Mouse (Mus musculus): ENCODE measurements at regions not wholly inside any gene's neighbourhood (a gene's known extent, or its start where the extent isn't known, plus 50 kb on each side); places are given as distances from the start of the nearest gene placed in this dataset.

GRCm38 (mm10) chr1:75866556-75866955, 320.5 kb downstream of the Slc4a3 start:
- no peaks in the 10 kb centered on the region for H3K36me3 ChIP-seq (replicated peaks; ENCODE audit: insufficient read depth, low read length)
- no peak overlapping the region for H3K4me3 ChIP-seq (ENCODE audit: low read depth, low read length)
- no peak overlapping the region for H3K4me2 ChIP-seq (ENCODE audit: low read depth, low read length)
- no peaks in the 10 kb centered on the region for H3K27me3 ChIP-seq (ENCODE audit: insufficient read depth, low read length)
- no peaks in the 10 kb centered on the region for H3K9me3 ChIP-seq (ENCODE audit: low read length)
- TF ChIP-seq CTCF (IDR thresholded peaks at IDR 0.05; ENCODE audit: low read depth) (no peak), EP300 (IDR thresholded peaks at IDR 0.05; ENCODE audit: low read depth) (no peak)
- H3K4me1 ChIP-seq (ENCODE audit: insufficient read depth): no peaks in the 10 kb centered on the region
- ATAC-seq (no peak), DNase-seq (no peak)
- 79% methylated on average over 6 of the region's 6 CpGs for WGBS (ENCODE audit: insufficient replicate concordance)
- H3K27ac ChIP-seq (ENCODE audit: low read depth): no peak overlapping the region
- no peak overlapping the region for H3K9ac ChIP-seq (replicated peaks)

GRCm38 (mm10) chr1:75869414-75869813, 323.3 kb downstream of the Slc4a3 start:
- Histone ChIP-seq H3K9ac (replicated peaks) (no peak overlapping the region), H3K27me3 (ENCODE audit: insufficient read depth, low read length) (no peaks in the 10 kb centered on the region), H3K27ac (ENCODE audit: low read depth) (no peak overlapping the region), H3K4me3 (ENCODE audit: low read depth, low read length) (no peak overlapping the region), H3K9me3 (ENCODE audit: low read length) (no peaks in the 10 kb centered on the region), H3K4me1 (ENCODE audit: insufficient read depth) (no peaks in the 10 kb centered on the region), H3K4me2 (ENCODE audit: low read depth, low read length) (no peak overlapping the region), H3K36me3 (replicated peaks; ENCODE audit: insufficient read depth, low read length) (no peaks in the 10 kb centered on the region)
- ATAC-seq: no peak
- 74% methylated on average over 2 of the region's 2 CpGs for WGBS (ENCODE audit: insufficient replicate concordance)
- no peak for TF ChIP-seq EP300 (IDR thresholded peaks at IDR 0.05; ENCODE audit: low read depth)
- no peak for TF ChIP-seq CTCF (IDR thresholded peaks at IDR 0.05; ENCODE audit: low read depth)
- no peak for DNase-seq

DNA sequence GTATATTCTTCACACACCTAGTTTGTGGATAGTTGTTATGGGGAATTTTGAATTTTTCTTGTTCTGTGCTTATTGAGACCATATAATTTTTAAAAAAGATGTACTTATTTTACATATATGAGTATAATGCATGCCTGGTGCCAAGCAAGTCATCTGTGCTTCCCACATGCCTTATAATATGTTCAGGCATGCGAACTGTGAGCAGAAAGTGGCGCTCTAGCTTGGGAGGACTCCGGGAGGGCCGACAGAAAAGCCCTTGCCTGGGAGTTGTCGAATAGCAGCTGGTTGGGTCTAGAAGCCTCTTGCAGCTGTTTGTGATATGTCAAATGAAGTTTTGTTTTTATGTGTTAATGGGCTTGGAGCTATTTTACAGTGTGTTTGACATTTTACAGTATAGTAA, 323.8 kb downstream of the Slc4a3 start:
- H3K4me3 ChIP-seq (ENCODE audit: low read depth, low read length): no peak overlapping the region

DNA sequence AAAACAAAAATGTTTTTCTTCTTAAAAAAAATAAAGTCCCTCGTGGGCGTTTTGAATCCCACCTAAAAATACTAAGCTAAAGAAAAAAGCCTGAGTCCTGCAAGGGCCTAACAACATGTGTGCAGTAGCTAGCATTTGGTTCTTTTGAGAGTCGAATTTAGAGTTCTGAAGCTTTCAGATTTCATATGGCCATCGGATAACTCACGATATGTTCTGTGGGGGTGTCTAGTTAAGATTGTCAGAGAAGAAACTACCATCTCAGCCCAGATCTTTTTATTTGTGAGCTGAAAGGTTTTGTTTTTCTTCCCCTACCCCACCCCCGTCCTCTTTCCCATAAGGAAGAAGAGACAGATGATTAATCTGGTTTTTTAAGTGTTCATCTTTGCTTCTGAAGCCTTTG, 327.8 kb downstream of the Slc4a3 start:
- no peak overlapping the region for H3K27ac ChIP-seq (ENCODE audit: low read depth)
- 77% methylated on average over 6 of the region's 6 CpGs for WGBS (ENCODE audit: insufficient replicate concordance)
- no peak overlapping the region for H3K4me2 ChIP-seq (ENCODE audit: low read depth, low read length)
- H3K4me1 ChIP-seq (ENCODE audit: insufficient read depth): no peaks in the 10 kb centered on the region
- TF ChIP-seq EP300 (IDR thresholded peaks at IDR 0.05; ENCODE audit: low read depth): no peak
- TF ChIP-seq CTCF (IDR thresholded peaks at IDR 0.05; ENCODE audit: low read depth): no peak
- no peaks in the 10 kb centered on the region for H3K9me3 ChIP-seq (ENCODE audit: low read length)
- DNase-seq (no peak), ATAC-seq (no peak)
- no peak overlapping the region for H3K4me3 ChIP-seq (ENCODE audit: low read depth, low read length)
- no peaks in the 10 kb centered on the region for H3K27me3 ChIP-seq (ENCODE audit: insufficient read depth, low read length)
- H3K9ac ChIP-seq (replicated peaks): no peak overlapping the region
- no peaks in the 10 kb centered on the region for H3K36me3 ChIP-seq (replicated peaks; ENCODE audit: insufficient read depth, low read length)

More for the DNA sequence above, 323.8 kb downstream of the Slc4a3 start:
- Histone ChIP-seq H3K4me1 (ENCODE audit: insufficient read depth) (no peaks in the 10 kb centered on the region), H3K36me3 (replicated peaks; ENCODE audit: insufficient read depth, low read length) (no peaks in the 10 kb centered on the region), H3K9ac (replicated peaks) (no peak overlapping the region), H3K27me3 (ENCODE audit: insufficient read depth, low read length) (no peaks in the 10 kb centered on the region), H3K27ac (ENCODE audit: low read depth) (no peak overlapping the region), H3K4me2 (ENCODE audit: low read depth, low read length) (no peak overlapping the region), H3K9me3 (ENCODE audit: low read length) (no peaks in the 10 kb centered on the region)
- ATAC-seq (no peak), DNase-seq (no peak)
- no peak for TF ChIP-seq EP300 (IDR thresholded peaks at IDR 0.05; ENCODE audit: low read depth)
- WGBS (ENCODE audit: insufficient replicate concordance): 78% methylated on average over 5 of the region's 5 CpGs

DNA sequence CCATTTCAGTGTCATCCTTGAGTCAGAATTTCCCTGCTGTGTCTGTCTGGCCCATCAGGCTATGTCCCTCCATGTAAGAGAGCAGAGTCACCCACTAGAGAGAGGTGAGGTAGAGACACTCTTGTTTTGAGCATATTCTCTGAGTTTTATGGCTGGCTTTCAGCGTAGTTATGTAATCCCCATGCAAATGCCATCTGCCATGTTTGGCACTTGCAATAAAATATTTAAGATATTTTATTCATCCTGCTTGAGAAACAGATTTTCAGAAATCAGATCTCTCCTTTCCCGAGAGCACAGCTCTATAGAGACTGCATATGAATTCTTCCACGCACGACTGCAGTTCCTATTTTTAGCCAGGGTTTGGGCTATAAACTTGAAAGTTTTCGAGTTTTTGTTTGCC, 331.1 kb downstream of the Slc4a3 start:
- no peak overlapping the region for H3K27ac ChIP-seq (ENCODE audit: low read depth)
- no peak for DNase-seq
- no peaks in the 10 kb centered on the region for H3K9me3 ChIP-seq (ENCODE audit: low read length)
- no peaks in the 10 kb centered on the region for H3K27me3 ChIP-seq (ENCODE audit: insufficient read depth, low read length)
- H3K36me3 ChIP-seq (replicated peaks; ENCODE audit: insufficient read depth, low read length): no peaks in the 10 kb centered on the region
- H3K4me3 ChIP-seq (ENCODE audit: low read depth, low read length): no peak overlapping the region
- ATAC-seq: no peak
- H3K4me1 ChIP-seq (ENCODE audit: insufficient read depth): no peaks in the 10 kb centered on the region
- no peak overlapping the region for H3K9ac ChIP-seq (replicated peaks)
- no peak overlapping the region for H3K4me2 ChIP-seq (ENCODE audit: low read depth, low read length)
- TF ChIP-seq CTCF (IDR thresholded peaks at IDR 0.05; ENCODE audit: low read depth) (no peak), EP300 (IDR thresholded peaks at IDR 0.05; ENCODE audit: low read depth) (no peak)
- WGBS (ENCODE audit: insufficient replicate concordance): 67% methylated on average over 5 of the region's 5 CpGs

DNA sequence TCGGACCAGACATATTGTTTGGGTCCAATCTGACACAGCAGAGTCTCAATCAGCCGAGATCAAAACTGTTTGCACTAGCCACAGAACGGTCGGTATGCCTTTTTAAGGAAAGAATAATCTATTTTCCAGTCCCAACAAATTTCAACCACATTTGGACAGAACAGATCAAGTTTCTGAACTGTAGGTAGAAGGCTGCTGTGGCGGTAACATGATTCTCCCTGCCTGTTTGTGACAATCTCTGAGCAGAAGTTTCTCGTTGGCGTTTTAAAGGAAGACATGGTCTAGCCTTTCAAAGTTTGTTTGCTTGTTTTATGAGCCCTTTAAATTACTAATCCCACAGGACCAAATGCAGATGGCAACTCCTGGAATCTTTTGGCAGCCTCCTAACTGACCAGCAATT, 339.6 kb downstream of the Slc4a3 start:
- TF ChIP-seq EP300 (IDR thresholded peaks at IDR 0.05; ENCODE audit: low read depth) (no peak), CTCF (IDR thresholded peaks at IDR 0.05; ENCODE audit: low read depth) (no peak)
- WGBS (ENCODE audit: insufficient replicate concordance): 22% methylated on average over 7 of the region's 7 CpGs

More for the DNA sequence above, 339.6 kb downstream of the Slc4a3 start:
- H3K4me3 ChIP-seq (ENCODE audit: low read depth, low read length): no peak overlapping the region
- H3K4me2 ChIP-seq (ENCODE audit: low read depth, low read length): no peak overlapping the region
- no peak overlapping the region for H3K27ac ChIP-seq (ENCODE audit: low read depth)
- H3K9ac ChIP-seq (replicated peaks): no peak overlapping the region
- ATAC-seq: no peak
- H3K27me3 ChIP-seq (ENCODE audit: insufficient read depth, low read length): no peaks in the 10 kb centered on the region
- no peaks in the 10 kb centered on the region for H3K9me3 ChIP-seq (ENCODE audit: low read length)
- DNase-seq: no peak
- H3K36me3 ChIP-seq (replicated peaks; ENCODE audit: insufficient read depth, low read length): no peaks in the 10 kb centered on the region
- no peaks in the 10 kb centered on the region for H3K4me1 ChIP-seq (ENCODE audit: insufficient read depth)

Measured in liver, postnatal 0 days (tissue).